Mouse (Mus musculus): ENCODE data around the gene Rrp36.

DNA sequence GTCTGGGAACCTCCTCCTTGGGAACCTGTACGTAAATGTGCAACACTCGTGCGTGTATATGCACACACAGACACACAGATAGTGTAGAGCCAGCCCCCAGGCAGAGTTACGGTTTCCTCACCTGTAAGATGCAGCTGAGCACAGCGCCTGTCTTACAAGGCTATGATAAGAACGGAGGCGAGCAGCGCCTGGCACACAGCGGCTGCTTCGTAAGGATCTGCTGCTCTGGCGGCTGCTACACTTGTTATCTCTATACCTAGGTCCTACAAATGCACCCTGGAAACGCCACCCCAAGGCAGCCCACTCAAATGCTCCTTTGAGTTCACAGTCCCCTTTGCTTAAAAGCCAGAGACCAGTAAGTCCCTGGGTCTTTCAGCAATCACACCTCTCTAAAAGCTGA, 16.5 kb upstream of the Rrp36 start:
- no peak for TF ChIP-seq TAL1 (IDR thresholded peaks at IDR 0.05; ENCODE audit: low read length)
- no peak for TF ChIP-seq GATA1 (IDR thresholded peaks at IDR 0.05; ENCODE audit: low read length)

Data from erythroblast, embryonic 14.5 days (primary cell).